Mouse (Mus musculus) heart, adult 2 months (tissue): ENCODE data around the gene Exo1. TPM values are rescaled to one million over a fixed set of nuclear protein-coding genes. Genes with fewer than 3 reads are reported as not detected.

Experiments used
- DNase-seq, 2 experiments: peaks; one replicate each; pipeline ENCODE4 v3.0.0; 2021
- H3K27ac ChIP-seq: fragments of 200-600 bp; 2 replicates; pipeline ENCODE4 v1.8.1; 2022
- H3K27me3 ChIP-seq: fragments of 200-500 bp; 2 replicates; pipeline ENCODE4 v1.6.1; 2012; ENCODE audit warnings: mild to moderate bottlenecking, low read length, inconsistent platforms, mixed read lengths; ENCODE audit not compliant: control insufficient read depth, insufficient read depth
- H3K36me3 ChIP-seq: fragments of 200-500 bp; 2 replicates; pipeline ENCODE4 v1.6.1; 2012; ENCODE audit warnings: low read length, inconsistent platforms; ENCODE audit not compliant: control insufficient read depth, insufficient read depth
- H3K4me1 ChIP-seq: fragments of 200-500 bp; 2 replicates; pipeline ENCODE4 v1.6.1; 2011; ENCODE audit warnings: low read length; ENCODE audit not compliant: control insufficient read depth, insufficient read depth
- H3K4me3 ChIP-seq: fragments of 200-600 bp; 2 replicates; pipeline ENCODE4 v1.8.1; 2022
- H3K79me2 ChIP-seq: fragments of 200-500 bp; replicated peaks from 2 replicates; pipeline ENCODE4 v1.6.1; 2012; ENCODE audit warnings: mild to moderate bottlenecking, inconsistent platforms, low read length, moderate library complexity, mixed read lengths; ENCODE audit not compliant: control insufficient read depth, insufficient read depth
- H3K9ac ChIP-seq: fragments of 200-500 bp; 2 replicates; pipeline ENCODE4 v1.6.1; 2012; ENCODE audit warnings: low read depth, mild to moderate bottlenecking, control low read depth, inconsistent platforms, low read length, mixed read lengths
- CTCF ChIP-seq: fragments of 200-600 bp; IDR thresholded peaks from 2 replicates; pipeline ENCODE4 v1.8.1; 2022; ENCODE audit warnings: antibody characterized with exemption, mild to moderate bottlenecking, moderate library complexity
- EP300 ChIP-seq: fragments of 200-500 bp; IDR thresholded peaks from 2 replicates; pipeline ENCODE4 v1.6.1; 2011; ENCODE audit warnings: low read depth, low read length, control low read depth; ENCODE audit not compliant: insufficient read depth
- POLR2A ChIP-seq: fragments of 200-500 bp; IDR thresholded peaks from 2 replicates; pipeline ENCODE4 v1.6.1; 2011; ENCODE audit warnings: mild to moderate bottlenecking, low read depth, low read length, control low read depth; ENCODE audit not compliant: insufficient read depth
- WGBS: fragments of 180-500 bp; shearing (Covaris S2); methylation state at CpG from one replicate; pipeline ENCODE4 v1.1.7; 2018; 5-methylcytosine and 5-hydroxymethylcytosine counted together
- intact Hi-C: fragments of 180-260 bp; cut with DNase I; formaldehyde crosslinking; loops from one replicate; pipeline ENCODE4 v1.15.1; 2025
- polyA plus RNA-seq: library from polyadenylated mRNA; depleted of rRNA; stranded (reverse); fragments of >200 nt; gene quantifications from 2 replicates; pipeline ENCODE4 v1.2.3, GENCODE M21; 2012
- total RNA-seq, 2 experiments: library from RNA; stranded (reverse); gene quantifications; 2 replicates each; pipeline ENCODE4 v1.2.3; 2021

The Exo1 gene
- total and polyA plus RNA-seq, 3 experiments, result 0.02 to 0.68 TPM; not detected in 1

GRCm38 (mm10) chr1:175913728-175914303 is 33.4 kb downstream of the Exo1 start:
- Histone ChIP-seq H3K4me1 (no peaks in the 10 kb centered on the region), H3K9ac (no peak overlapping the region), H3K27me3 (no peaks in the 10 kb centered on the region), H3K4me3 (no peak overlapping the region), H3K79me2 (no peaks in the 10 kb centered on the region), H3K27ac (no peak overlapping the region), H3K36me3 (no peaks in the 10 kb centered on the region)
- WGBS, result 48% methylated on average over 5 of the region's 5 CpGs
- intact Hi-C loops, result no loop called here
- TF ChIP-seq EP300 (no peak), POLR2A (no peak), CTCF (no peak)
- no peak for DNase-seq

- Histone ChIP-seq H3K27ac (no peak within 1 kb of the TSS), H3K79me2 (no peaks in the 10 kb centered on the region), H3K4me3 (no peak within 1 kb of the TSS), H3K4me1 (no peaks in the 10 kb centered on the region), H3K27me3 (no peaks in the 10 kb centered on the region), H3K36me3 (no peaks in the 10 kb centered on the region), H3K9ac (no peak within 1 kb of the TSS)
- no peak for DNase-seq
- WGBS, result 77% methylated on average over 9 of the region's 9 CpGs
- intact Hi-C loops, result loop anchor here (5.0 to 10.0 kb wide), 5 partner anchors 248 to 1325 kb away; partner anchors contain the start of gene Fh1
- TF ChIP-seq POLR2A, result no peak
- no peak for TF ChIP-seq EP300
- TF ChIP-seq CTCF, result no peak
Observed at GRCm38 (mm10) chr1:175920029-175920428, 39.6 kb downstream of the Exo1 start, which contains the start of gene Gm38100. Gene Gm38100 (plus strand): TSS chr1:175920329.

GRCm38 (mm10) chr1:175921091-175921490 is 40.7 kb downstream of the Exo1 start:
- Histone ChIP-seq H3K4me3 (no peak overlapping the region), H3K79me2 (no peaks in the 10 kb centered on the region), H3K4me1 (no peaks in the 10 kb centered on the region), H3K9ac (no peak overlapping the region), H3K27me3 (no peaks in the 10 kb centered on the region), H3K27ac (no peak overlapping the region), H3K36me3 (no peaks in the 10 kb centered on the region)
- TF ChIP-seq CTCF (no peak), EP300 (no peak), POLR2A (no peak)
- DNase-seq, result peak; percentile 22 to 25
- intact Hi-C loops, result loop anchor here (5.0 to 10.0 kb wide), 5 partner anchors 249 to 1326 kb away; partner anchors contain the start of gene Fh1
- WGBS, result 61% methylated on average over 8 of the region's 8 CpGs

- Histone ChIP-seq H3K79me2 (no peaks in the 10 kb centered on the region), H3K36me3 (no peaks in the 10 kb centered on the region), H3K4me3 (no peak overlapping the region), H3K27me3 (no peaks in the 10 kb centered on the region), H3K4me1 (no peaks in the 10 kb centered on the region), H3K27ac (no peak overlapping the region), H3K9ac (no peak overlapping the region)
- peak; percentile 56 to 78 for DNase-seq
- intact Hi-C loops, result loop anchor here (5.0 to 10.0 kb wide), 5 partner anchors 252 to 1329 kb away; partner anchors contain the start of gene Fh1
- no peak for TF ChIP-seq EP300
- no peak for TF ChIP-seq POLR2A
- peak; percentile 96 for TF ChIP-seq CTCF
- 44% methylated on average over 7 of the region's 7 CpGs for WGBS
Observed at GRCm38 (mm10) chr1:175923848-175924787, 43.7 kb downstream of the Exo1 start.

- H3K4me3 ChIP-seq, result no peak overlapping the region
- H3K27ac ChIP-seq, result no peak overlapping the region
- no peaks in the 10 kb centered on the region for H3K27me3 ChIP-seq
- TF ChIP-seq CTCF, result no peak
- no peak for TF ChIP-seq EP300
- no peak for TF ChIP-seq POLR2A
- no peak overlapping the region for H3K9ac ChIP-seq
- DNase-seq, result peak in 1 of 2 experiments; percentile 10
- H3K79me2 ChIP-seq, result no peaks in the 10 kb centered on the region
- intact Hi-C loops, result no loop called here
- WGBS, result 83% methylated on average over 5 of the region's 5 CpGs
- H3K36me3 ChIP-seq, result no peaks in the 10 kb centered on the region
- peaks cover 1% of the 10 kb centered on the region; the same call in 1 of the 2 replicates for H3K4me1 ChIP-seq
Observed at GRCm38 (mm10) chr1:175931391-175931790, 51.0 kb downstream of the Exo1 start.

- Histone ChIP-seq H3K4me1 (peaks cover 1% of the 10 kb centered on the region; the same call in 1 of the 2 replicates), H3K27ac (no peak overlapping the region), H3K36me3 (no peaks in the 10 kb centered on the region), H3K4me3 (no peak overlapping the region), H3K79me2 (no peaks in the 10 kb centered on the region), H3K9ac (no peak overlapping the region), H3K27me3 (no peaks in the 10 kb centered on the region)
- intact Hi-C loops, result loop anchor here (1.0 to 5.0 kb wide), 3 partner anchors 286 to 926 kb away; no protein-coding TSS in a partner anchor
- DNase-seq, result peak; percentile 14 to 22
- WGBS, result 10% methylated on average over 11 of the region's 11 CpGs
- no peak for TF ChIP-seq EP300
- peak; percentile 89 for TF ChIP-seq CTCF
- no peak for TF ChIP-seq POLR2A
Observed at GRCm38 (mm10) chr1:175936282-175936737, 55.9 kb downstream of the Exo1 start.
